Mouse (Mus musculus): ENCODE measurements at regions not wholly inside any gene's neighbourhood (a gene's known extent, or its start where the extent isn't known, plus 50 kb on each side); places are given as distances from the start of the nearest gene placed in this dataset.

- no peak for DNase-seq (ENCODE audit: low read depth, low spot score)
These were observed 170.4 kb upstream of the Ptger4 start for GRCm38 (mm10) chr15:5414401-5414800.

DNA sequence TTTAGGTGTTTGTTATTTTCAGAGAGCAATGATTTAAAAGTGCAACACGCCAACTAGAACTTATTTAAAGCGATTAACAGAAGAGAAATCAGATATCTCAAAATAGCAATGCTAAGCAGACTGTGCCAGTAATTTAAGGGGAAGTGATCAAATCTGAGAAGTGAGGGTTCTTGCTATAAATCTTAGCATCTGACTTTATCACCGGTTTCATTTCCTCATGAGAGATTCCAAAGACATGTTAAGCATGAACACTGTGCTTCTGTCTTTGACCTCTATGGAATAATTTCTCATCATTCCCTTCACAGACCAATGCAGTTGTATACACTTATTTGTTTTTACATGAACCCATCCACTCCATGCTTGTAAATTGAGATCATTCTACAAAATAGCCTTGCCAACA lies 172.0 kb upstream of the Ptger4 start:
- no peak for DNase-seq (ENCODE audit: low read depth, low spot score)

DNA sequence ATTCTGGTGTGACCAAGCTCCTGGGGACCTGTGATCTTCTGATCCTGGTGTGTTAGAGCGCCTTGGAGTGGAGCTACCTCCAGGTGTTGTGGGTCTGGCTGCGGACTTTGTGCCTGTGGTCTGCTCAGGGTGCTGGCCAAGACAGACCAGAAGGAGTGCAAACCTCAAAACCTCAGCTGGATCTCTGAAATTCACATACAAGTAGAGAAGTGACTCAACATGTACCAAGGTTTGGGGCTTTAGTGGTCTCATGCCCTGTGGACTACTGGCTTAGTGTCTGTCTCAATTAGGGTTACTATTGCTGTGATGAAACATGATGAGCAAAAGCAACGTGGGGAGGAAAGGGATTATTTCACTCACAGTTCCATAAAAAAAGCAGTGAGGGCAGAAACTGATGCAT lies 182.7 kb upstream of the Ptger4 start:
- DNase-seq (ENCODE audit: low read depth, low spot score) = no peak

- no peak for DNase-seq (ENCODE audit: low read depth, low spot score)
These were observed 183.5 kb upstream of the Ptger4 start for GRCm38 (mm10) chr15:5427319-5428048.

DNA sequence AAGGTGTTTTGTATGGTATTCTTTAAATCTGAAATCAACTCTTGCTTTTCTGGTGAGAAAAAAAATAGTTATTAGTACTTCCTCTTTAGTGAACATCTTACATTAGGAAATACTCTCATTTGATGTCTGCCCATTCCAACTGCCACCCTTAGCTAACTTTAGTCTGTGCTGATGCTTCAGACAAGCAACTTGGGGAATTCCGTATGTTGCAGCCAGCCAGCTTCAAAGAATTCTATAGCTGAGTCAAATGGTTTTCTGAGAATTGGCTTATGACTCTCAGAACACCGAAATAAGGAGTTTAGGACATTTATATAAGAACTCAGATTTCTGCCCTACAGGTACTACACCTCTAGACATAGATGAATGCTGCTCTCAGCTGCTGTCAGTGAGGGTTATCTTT lies 188.0 kb upstream of the Ptger4 start:
- no peak for DNase-seq (ENCODE audit: low read depth, low spot score)

DNA sequence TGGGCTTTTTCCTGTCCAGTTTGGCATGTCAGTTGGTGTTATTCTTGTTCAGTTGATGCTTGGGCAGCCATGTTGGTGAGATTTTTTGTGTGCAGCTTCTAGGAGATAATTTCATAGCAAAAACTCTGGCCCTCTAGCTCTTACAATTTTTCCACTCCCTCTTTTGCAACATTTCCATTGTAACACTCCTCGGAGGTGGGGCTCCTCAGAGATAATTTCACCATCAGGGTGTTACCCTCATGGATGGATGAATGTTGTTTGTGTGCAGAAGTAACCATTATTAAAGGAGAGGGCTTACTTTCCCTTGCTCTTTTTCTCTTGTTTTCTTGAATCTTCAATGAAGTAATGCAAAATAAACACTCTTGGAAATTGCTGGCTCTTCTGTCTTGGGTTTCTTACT lies 193.0 kb upstream of the Ptger4 start:
- no peak for DNase-seq (ENCODE audit: low read depth, low spot score)

DNA sequence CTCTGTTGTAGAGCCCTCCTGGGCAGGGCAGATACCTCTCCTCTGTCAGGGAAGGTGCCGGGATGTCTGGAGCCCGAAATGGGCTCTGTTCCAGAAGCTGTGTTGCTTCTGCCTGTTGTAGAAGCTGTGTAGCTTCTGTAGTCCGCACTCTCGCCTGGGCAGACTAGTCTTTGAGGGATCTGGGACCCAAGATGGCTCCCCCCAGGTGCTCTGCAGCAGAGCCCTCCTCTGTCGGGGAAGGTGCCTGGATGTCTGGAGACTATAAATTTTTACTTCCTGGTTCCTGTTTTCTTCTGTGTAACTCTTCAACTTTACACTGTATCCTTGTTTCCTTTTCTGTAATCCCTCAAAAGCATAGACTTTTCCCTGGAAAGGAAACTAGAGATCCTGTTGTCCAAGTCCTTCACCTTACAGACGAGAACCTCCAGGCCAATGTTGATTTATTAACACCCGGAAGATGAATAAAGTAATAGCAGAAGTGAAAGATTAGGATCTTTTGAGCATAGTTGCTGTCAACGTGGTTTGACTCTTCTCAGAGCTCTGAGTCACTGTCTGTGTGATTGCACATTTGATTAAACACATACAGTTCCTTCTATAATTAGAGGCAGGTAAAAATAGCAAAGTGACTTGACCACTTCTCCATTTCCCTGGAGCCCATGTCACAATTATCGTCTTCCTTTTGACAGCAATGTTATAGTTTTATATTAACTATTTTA lies 202.2 kb upstream of the Ptger4 start:
- DNase-seq (ENCODE audit: low read depth, low spot score) = no peak

GRCm38 (mm10) chr15:5446756-5447314 lies 202.8 kb upstream of the Ptger4 start:
- DNase-seq (ENCODE audit: low read depth, low spot score) = no peak

GRCm38 (mm10) chr15:5447707-5448496 lies 203.9 kb upstream of the Ptger4 start:
- no peak for DNase-seq (ENCODE audit: low read depth, low spot score)

- no peak for DNase-seq (ENCODE audit: low read depth, low spot score)
These were observed 215.1 kb upstream of the Ptger4 start for GRCm38 (mm10) chr15:5459083-5459482.

DNA sequence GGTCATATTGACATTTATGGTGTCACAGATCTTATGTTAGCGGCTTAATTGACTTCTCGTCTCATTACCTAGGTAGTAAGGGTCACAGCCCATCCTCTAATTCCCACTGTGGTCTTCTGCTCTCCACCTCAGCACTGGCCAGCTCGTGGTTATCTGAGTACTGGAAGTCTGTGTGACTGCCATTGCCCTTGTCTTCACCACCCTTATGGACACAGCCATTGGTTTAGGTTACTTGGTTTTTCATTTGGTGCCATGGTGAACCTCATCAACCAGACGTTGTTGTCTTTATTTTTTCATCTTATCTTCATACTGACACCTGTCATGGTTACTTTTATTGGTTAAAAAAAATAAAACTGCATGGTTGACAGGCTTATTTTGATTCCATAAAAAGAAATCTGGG lies 215.6 kb upstream of the Ptger4 start:
- no peak for DNase-seq (ENCODE audit: low read depth, low spot score)

GRCm38 (mm10) chr15:5462651-5463050 lies 218.7 kb upstream of the Ptger4 start:
- DNase-seq (ENCODE audit: low read depth, low spot score) = no peak

- DNase-seq (ENCODE audit: low read depth, low spot score) = no peak
These were observed 220.7 kb upstream of the Ptger4 start for GRCm38 (mm10) chr15:5464732-5465131.

- DNase-seq (ENCODE audit: low read depth, low spot score) = no peak
These were observed 224.6 kb upstream of the Ptger4 start for GRCm38 (mm10) chr15:5468535-5469073.

- no peak for DNase-seq (ENCODE audit: low read depth, low spot score)
These were observed 231.5 kb upstream of the Ptger4 start for GRCm38 (mm10) chr15:5475389-5475995.

- DNase-seq (ENCODE audit: low read depth, low spot score) = no peak
These were observed 249.3 kb upstream of the Ptger4 start for GRCm38 (mm10) chr15:5493286-5493685.

GRCm38 (mm10) chr15:5495187-5495849 lies 251.3 kb upstream of the Ptger4 start:
- no peak for DNase-seq (ENCODE audit: low read depth, low spot score)

- no peak for DNase-seq (ENCODE audit: low read depth, low spot score)
These were observed 252.0 kb upstream of the Ptger4 start for GRCm38 (mm10) chr15:5495954-5496353.

DNA sequence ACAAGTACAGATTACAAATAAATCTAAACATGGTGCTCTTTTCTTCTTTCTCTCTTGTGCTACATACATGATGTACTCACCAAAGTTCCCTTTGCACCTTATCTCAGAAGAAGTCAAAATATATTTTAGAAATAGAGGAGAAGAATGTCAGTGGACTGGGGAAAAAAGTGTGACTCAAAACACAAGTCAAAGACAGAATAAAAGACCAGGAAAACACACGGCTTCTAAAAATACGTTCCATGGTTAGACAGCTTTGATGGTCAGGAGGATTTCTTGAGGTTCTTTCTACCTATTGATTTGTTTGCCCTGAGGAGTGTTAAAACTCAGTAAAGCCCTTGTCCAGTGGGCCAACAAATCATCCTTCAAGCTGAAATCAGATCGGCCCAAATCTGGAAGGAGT lies 260.5 kb upstream of the Ptger4 start:
- no peak for DNase-seq (ENCODE audit: low read depth, low spot score)

GRCm38 (mm10) chr15:5506848-5507544 lies 263.0 kb upstream of the Ptger4 start:
- no peak for DNase-seq (ENCODE audit: low read depth, low spot score)

All from embryo, embryonic 11.5 days (tissue).